Mouse (Mus musculus) forebrain, embryonic 10.5 days (tissue): ENCODE results near the gene 1700029I15Rik. TPM values are rescaled to one million over a fixed set of nuclear protein-coding genes. Genes with fewer than 3 reads are reported as not detected.
A peak's percentile ranks its signal among the peaks of the same experiment; 100 is the strongest.

ENCODE experiments used
- DNase-seq: peaks from one replicate; pipeline ENCODE4 v3.0.0-alpha.2; 2017; ENCODE audit warnings: low spot score; ENCODE audit errors: extremely low spot score
- H3K27ac ChIP-seq: fragments of 300-500 bp; sonication (generic); 2 replicates; pipeline ENCODE4 v1.5.1; 2016; ENCODE audit warnings: mild to moderate bottlenecking
- H3K27me3 ChIP-seq: fragments of 300-500 bp; sonication (generic); 2 replicates; pipeline ENCODE4 v1.6.1; 2016; ENCODE audit warnings: mild to moderate bottlenecking; ENCODE audit not compliant: poor library complexity, severe bottlenecking
- H3K36me3 ChIP-seq: fragments of 300-500 bp; sonication (generic); replicated peaks from 2 replicates; pipeline ENCODE4 v1.6.1; 2016; ENCODE audit warnings: mild to moderate bottlenecking, moderate library complexity
- H3K4me1 ChIP-seq: fragments of 300-500 bp; sonication (generic); 2 replicates; pipeline ENCODE4 v1.6.1; 2016
- H3K4me3 ChIP-seq: fragments of 300-500 bp; sonication (generic); 2 replicates; pipeline ENCODE4 v1.5.1; 2016; ENCODE audit warnings: mild to moderate bottlenecking, moderate library complexity
- H3K9me3 ChIP-seq: fragments of 300-500 bp; sonication (generic); 2 replicates; pipeline ENCODE4 v1.6.1; 2016; ENCODE audit warnings: mild to moderate bottlenecking, moderate library complexity
- WGBS: fragments of 180-500 bp; shearing (Covaris S2); methylation state at CpG from one replicate; pipeline ENCODE4 v1.1.7; 2016; 5-methylcytosine and 5-hydroxymethylcytosine counted together
- polyA plus RNA-seq: library from polyadenylated mRNA; unstranded; fragments of >200 nt; fragmentation: Nextera tagmentation; extraction: Ambion mirVana; gene quantifications from 2 replicates; pipeline ENCODE4 v1.2.1, GENCODE M21; 2016

The 1700029I15Rik gene
- polyA plus RNA-seq, 1 experiment from 2014 or later = 4.4 TPM

DNA sequence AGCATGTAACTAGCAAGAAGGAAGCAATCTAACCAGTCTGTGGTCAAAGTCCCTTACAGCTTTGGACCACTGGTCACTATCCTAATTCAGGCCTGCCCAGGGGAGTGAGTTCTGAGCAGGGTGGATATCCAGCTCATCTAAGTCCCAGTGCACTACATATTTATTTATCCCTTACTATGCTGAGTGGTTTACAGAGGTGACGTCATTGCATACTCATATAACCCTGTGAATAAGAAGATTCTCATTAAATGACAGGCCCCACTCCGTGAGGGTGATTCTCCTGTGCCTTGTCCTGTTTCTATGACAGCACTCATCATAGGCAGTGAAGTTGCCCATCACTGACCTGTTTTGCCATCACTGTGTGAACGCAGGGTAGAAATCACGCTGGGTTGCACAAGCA lies 43.0 kb downstream of the 1700029I15Rik start:
- H3K27ac ChIP-seq = peak overlapping the region; percentile 78

DNA sequence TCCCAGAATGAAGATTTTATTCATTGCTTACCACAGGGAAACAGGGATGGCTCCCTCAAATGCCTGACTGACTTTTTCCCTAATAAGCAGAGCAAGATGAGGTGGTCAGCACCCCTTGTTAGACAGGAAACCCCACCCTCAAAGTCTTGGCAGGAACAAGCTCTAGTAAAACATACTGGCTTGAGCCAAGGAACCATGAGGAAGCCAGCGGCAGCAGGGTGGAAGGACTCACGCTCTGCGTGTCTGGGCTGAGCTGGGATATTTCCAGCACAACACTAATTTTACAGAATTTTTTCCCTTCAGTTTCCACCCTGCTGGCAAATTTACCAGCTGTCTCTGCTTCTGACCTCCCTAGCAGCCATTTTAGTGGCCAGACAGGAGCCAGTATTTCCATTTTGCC lies 44.1 kb downstream of the 1700029I15Rik start:
- DNase-seq = no peak
- Histone ChIP-seq H3K36me3 (peaks cover 54% of the 10 kb centered on the region), H3K27me3 (no peaks in the 10 kb centered on the region), H3K9me3 (no peaks in the 10 kb centered on the region), H3K4me1 (peaks cover 70% of the 10 kb centered on the region), H3K4me3 (no peak overlapping the region), H3K27ac (0 out of 2 replicates have a peak overlapping the region, but pooled peaks have one; percentile 44)
- WGBS = 92% methylated on average over 3 of the region's 3 CpGs

More for the DNA sequence above, 43.0 kb downstream of the 1700029I15Rik start:
- peaks cover 64% of the 10 kb centered on the region for H3K36me3 ChIP-seq
- H3K9me3 ChIP-seq = no peaks in the 10 kb centered on the region
- no peaks in the 10 kb centered on the region for H3K27me3 ChIP-seq
- 87% methylated on average over 4 of the region's 4 CpGs for WGBS
- DNase-seq = no peak
- H3K4me1 ChIP-seq = peaks cover 59% of the 10 kb centered on the region
- no peak overlapping the region for H3K4me3 ChIP-seq

GRCm38 (mm10) chr2:92427882-92428281 lies 45.5 kb downstream of the 1700029I15Rik start:
- H3K27ac ChIP-seq = no peak overlapping the region
- H3K4me1 ChIP-seq = peaks cover 84% of the 10 kb centered on the region
- no peak overlapping the region for H3K4me3 ChIP-seq
- H3K9me3 ChIP-seq = no peaks in the 10 kb centered on the region
- DNase-seq = no peak
- H3K27me3 ChIP-seq = no peaks in the 10 kb centered on the region
- 74% methylated on average over 6 of the region's 6 CpGs for WGBS
- peaks cover 39% of the 10 kb centered on the region for H3K36me3 ChIP-seq

GRCm38 (mm10) chr2:92430089-92430488 lies 47.8 kb downstream of the 1700029I15Rik start:
- Histone ChIP-seq H3K36me3 (peaks cover 21% of the 10 kb centered on the region), H3K27ac (no peak overlapping the region), H3K4me1 (peaks cover 83% of the 10 kb centered on the region), H3K27me3 (peaks cover 5% of the 10 kb centered on the region), H3K9me3 (no peaks in the 10 kb centered on the region), H3K4me3 (no peak overlapping the region)
- WGBS = 89% methylated on average over 2 of the region's 2 CpGs
- no peak for DNase-seq

DNA sequence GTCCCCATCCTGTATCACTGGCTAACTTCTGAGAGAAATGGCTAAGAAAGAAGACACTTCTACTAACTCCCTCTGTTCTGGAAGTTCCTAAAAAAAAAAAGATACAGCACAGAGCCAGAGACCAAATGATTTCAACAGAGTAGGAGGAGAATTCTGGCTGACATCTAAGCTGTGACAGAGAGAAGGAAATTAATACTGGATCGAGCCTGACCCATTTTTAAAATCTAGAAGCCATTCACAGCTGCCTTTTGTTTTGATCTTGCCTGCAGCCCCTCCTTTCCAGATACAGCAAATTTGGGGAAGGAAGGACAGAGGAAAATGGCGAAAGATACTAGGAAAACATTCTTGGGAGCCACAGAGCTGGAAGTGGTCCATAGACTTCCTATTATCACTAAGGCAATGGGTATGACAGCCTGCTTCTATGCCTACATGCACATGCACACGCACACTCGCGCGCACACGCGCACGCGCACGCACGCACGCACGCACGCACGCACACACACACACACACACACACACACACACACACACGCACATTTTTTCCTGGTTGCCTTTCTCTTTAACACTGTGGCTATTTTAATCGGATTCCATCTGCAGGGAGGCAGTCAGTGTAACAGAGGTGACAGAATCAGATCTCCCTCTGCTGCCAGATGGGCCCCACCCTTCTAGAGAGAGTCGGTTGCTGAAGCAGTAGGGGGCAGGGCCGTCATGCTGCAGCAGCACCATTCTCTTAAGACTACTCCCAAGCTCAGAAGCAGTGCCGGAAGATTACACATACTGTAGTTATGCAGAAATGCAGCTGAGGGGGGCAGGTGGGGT lies 48.6 kb downstream of the 1700029I15Rik start:
- Histone ChIP-seq H3K27me3 (peaks cover 9% of the 10 kb centered on the region), H3K9me3 (no peaks in the 10 kb centered on the region), H3K27ac (peak overlapping the region; percentile 68; the same call in 1 of the 2 replicates), H3K4me3 (peak overlapping the region; percentile 93), H3K36me3 (peaks cover 16% of the 10 kb centered on the region), H3K4me1 (peaks cover 74% of the 10 kb centered on the region)
- DNase-seq = no peak
- 77% methylated on average over 21 of the region's 21 CpGs for WGBS

DNA sequence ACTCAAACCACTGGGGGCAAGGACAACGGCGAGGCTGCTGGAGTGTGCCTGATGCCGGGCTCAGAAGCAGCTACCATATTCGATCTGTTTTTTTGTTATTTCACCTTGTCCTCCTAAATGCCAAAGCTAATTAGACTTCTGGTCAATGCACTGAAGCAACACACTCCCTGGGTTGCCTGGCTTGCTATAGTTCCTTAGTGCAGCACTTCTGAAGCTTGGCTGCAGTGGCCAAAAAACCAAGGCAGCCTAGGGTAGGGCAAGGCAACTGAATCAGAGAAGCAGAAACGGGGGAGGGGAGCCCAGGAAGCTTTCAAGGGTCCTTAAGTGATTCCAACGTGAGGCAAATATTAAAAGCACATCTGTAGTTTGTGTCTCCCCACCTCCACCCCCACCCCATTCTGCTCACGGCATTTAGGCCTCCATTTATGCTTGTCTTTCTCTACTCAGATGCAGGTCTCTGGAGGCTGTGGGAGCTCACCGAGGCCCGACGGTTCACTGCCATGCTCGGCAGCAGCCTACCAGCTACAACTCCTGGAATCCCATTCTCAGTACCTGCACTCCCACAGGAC lies 49.4 kb downstream of the 1700029I15Rik start:
- H3K4me3 ChIP-seq = peak overlapping the region; percentile 93
- H3K9me3 ChIP-seq = peaks cover 4% of the 10 kb centered on the region
- peak overlapping the region; percentile 68; the same call in 1 of the 2 replicates for H3K27ac ChIP-seq
- DNase-seq = no peak
- peaks cover 66% of the 10 kb centered on the region for H3K4me1 ChIP-seq
- WGBS = 46% methylated on average over 11 of the region's 11 CpGs
- peaks cover 9% of the 10 kb centered on the region for H3K27me3 ChIP-seq
- H3K36me3 ChIP-seq = peaks cover 8% of the 10 kb centered on the region

GRCm38 (mm10) chr2:92432299-92433295 lies 50.3 kb downstream of the 1700029I15Rik start:
- peaks cover 4% of the 10 kb centered on the region for H3K9me3 ChIP-seq
- no peak for DNase-seq
- peaks cover 66% of the 10 kb centered on the region for H3K4me1 ChIP-seq
- peak overlapping the region; percentile 89; the same call in 1 of the 2 replicates for H3K27ac ChIP-seq
- WGBS = 57% methylated on average over 17 of the region's 17 CpGs
- H3K27me3 ChIP-seq = peaks cover 9% of the 10 kb centered on the region
- H3K4me3 ChIP-seq = peak overlapping the region; percentile 93
- H3K36me3 ChIP-seq = peaks cover 7% of the 10 kb centered on the region

DNA sequence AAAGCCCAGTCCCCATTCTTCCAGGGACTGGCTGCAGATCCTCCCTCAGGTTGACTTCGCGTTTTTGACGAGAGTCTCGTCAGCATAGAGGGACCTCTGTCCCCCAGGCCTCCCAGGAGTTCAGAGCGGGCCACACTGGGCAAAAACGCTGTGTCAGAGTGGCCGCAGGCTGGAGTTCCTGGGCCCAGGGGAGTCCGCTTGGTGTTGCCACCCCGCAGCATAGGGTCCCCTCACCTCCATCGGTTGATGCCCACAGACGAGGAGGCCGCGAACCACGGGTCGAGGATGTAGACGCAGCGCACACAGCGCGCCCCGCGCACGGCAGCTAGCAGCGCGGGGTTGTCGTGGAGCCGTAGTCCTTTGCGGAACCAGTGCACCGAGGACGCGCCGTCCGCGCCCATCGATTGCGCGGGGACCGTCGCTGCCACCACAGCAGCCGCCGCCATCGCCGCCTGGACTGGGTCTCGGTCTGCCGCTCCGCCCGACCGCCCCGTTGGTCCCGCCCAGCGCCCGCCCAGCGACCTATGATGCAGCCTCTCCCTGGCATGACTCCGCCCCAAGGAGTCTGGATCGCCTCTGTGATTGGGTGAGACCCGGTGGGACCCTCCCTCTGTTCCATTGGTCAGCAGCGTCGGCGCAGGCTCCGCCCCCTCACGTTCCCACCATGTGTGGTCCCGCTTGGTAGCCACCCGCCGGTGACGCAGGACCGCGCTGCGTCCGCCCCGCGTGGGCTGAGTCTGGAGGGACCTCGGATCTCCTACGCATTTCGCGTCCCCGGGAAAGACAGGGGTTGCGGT lies 51.4 kb downstream of the 1700029I15Rik start, which contains the start of gene Cry2:
Cry2 (minus strand) TSS at position 466 of the 797 bp plus-strand sequence.
- H3K9me3 ChIP-seq = peaks cover 4% of the 10 kb centered on the region
- peak; percentile 99 for DNase-seq
- peak within 1 kb of the TSS; percentile 93 for H3K4me3 ChIP-seq
- WGBS = under 1% methylated on average over 76 of the region's 76 CpGs
- H3K4me1 ChIP-seq = peaks cover 57% of the 10 kb centered on the region
- peaks cover 9% of the 10 kb centered on the region for H3K27me3 ChIP-seq
- H3K27ac ChIP-seq = peak within 1 kb of the TSS; percentile 89
- H3K36me3 ChIP-seq = peaks cover 7% of the 10 kb centered on the region

DNA sequence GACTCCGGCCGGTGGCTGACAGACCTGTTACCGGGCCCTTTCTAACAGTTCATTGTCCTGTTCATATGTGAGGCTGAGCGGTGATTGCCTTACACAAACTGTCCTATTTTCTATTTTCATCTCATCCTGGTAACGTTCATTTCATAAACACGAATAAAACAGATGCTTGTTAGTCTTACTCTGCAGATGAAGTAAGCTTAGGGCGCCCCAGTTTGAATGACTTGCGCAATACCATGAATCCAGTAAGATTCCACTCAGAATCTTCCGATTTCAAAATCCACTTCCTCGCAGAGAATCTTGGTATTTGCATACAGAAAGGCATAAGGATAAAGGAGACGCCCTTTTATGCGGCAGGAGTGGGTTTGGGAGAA lies 52.0 kb downstream of the 1700029I15Rik start:
- Histone ChIP-seq H3K4me1 (peaks cover 52% of the 10 kb centered on the region), H3K27ac (peak overlapping the region; percentile 89), H3K27me3 (peaks cover 9% of the 10 kb centered on the region), H3K36me3 (peaks cover 7% of the 10 kb centered on the region), H3K9me3 (peaks cover 4% of the 10 kb centered on the region), H3K4me3 (peak overlapping the region; percentile 93)
- WGBS = 10% methylated on average over 12 of the region's 12 CpGs
- no peak for DNase-seq

GRCm38 (mm10) chr2:92435023-92435422 lies 52.7 kb downstream of the 1700029I15Rik start:
- Histone ChIP-seq H3K4me1 (peaks cover 46% of the 10 kb centered on the region), H3K36me3 (no peaks in the 10 kb centered on the region; the same call in 1 of the 2 replicates), H3K4me3 (peak overlapping the region; percentile 93; the same call in 1 of the 2 replicates), H3K27me3 (peaks cover 12% of the 10 kb centered on the region), H3K9me3 (peaks cover 4% of the 10 kb centered on the region), H3K27ac (no peak overlapping the region)
- WGBS = 58% methylated on average over 6 of the region's 6 CpGs
- no peak for DNase-seq
